Mouse (Mus musculus) lung, embryonic 16.5 days (tissue): Measurements from ENCODE around the gene Cd164l2. TPM values are rescaled to one million over a fixed set of nuclear protein-coding genes. Genes with fewer than 3 reads are reported as not detected.
A peak's percentile ranks its signal among the peaks of the same experiment; 100 is the strongest.

Source experiments
- ATAC-seq: fragments of 200-750 bp; cut with Nextera tagmentation; 2 replicates; pipeline ENCODE4 v1.8.0; 2017; ENCODE audit warnings: low read depth, mild to moderate bottlenecking, moderate library complexity
- H3K27ac ChIP-seq: fragments of 300-500 bp; sonication (generic); 2 replicates; pipeline ENCODE4 v1.5.1; 2014; ENCODE audit warnings: mild to moderate bottlenecking, control low read depth, low read length
- H3K27me3 ChIP-seq: fragments of 300-500 bp; sonication (generic); 2 replicates; pipeline ENCODE4 v1.6.1; 2014; ENCODE audit warnings: low read depth, low read length, mixed read lengths; ENCODE audit not compliant: control insufficient read depth, insufficient read depth
- H3K36me3 ChIP-seq: fragments of 300-500 bp; sonication (generic); 2 replicates; pipeline ENCODE4 v1.6.1; 2014; ENCODE audit warnings: low read length; ENCODE audit not compliant: control insufficient read depth, insufficient read depth
- H3K4me1 ChIP-seq: fragments of 300-500 bp; sonication (generic); replicated peaks from 2 replicates; pipeline ENCODE4 v1.6.1; 2014; ENCODE audit warnings: low read length, mixed read lengths; ENCODE audit not compliant: control insufficient read depth, insufficient read depth
- H3K4me2 ChIP-seq: fragments of 300-500 bp; sonication (generic); 2 replicates; pipeline ENCODE4 v1.6.1; 2014; ENCODE audit warnings: low read depth, low read length, control low read depth
- H3K4me3 ChIP-seq: fragments of 300-500 bp; sonication (generic); 2 replicates; pipeline ENCODE4 v1.5.1; 2014; ENCODE audit warnings: mild to moderate bottlenecking, low read length, control low read depth
- H3K9ac ChIP-seq: fragments of 300-500 bp; sonication (generic); 2 replicates; pipeline ENCODE4 v1.6.1; 2014; ENCODE audit warnings: low read length, control low read depth
- H3K9me3 ChIP-seq: fragments of 300-500 bp; sonication (generic); 2 replicates; pipeline ENCODE4 v1.6.1; 2016; ENCODE audit warnings: low read length; ENCODE audit not compliant: control insufficient read depth
- WGBS: fragments of 180-500 bp; shearing (Covaris S2); extraction: QIAGEN DNeasy Blood & Tissue Kit; methylation state at CpG from one replicate; pipeline ENCODE4 v1.1.7; 2014; 5-methylcytosine and 5-hydroxymethylcytosine counted together
- polyA plus RNA-seq: library from polyadenylated mRNA; unstranded; fragments of >200 nt; fragmentation: Nextera tagmentation; extraction: Ambion mirVana; gene quantifications from 2 replicates; pipeline ENCODE4 v1.2.1, GENCODE M21; 2015

Gene Cd164l2
- polyA plus RNA-seq, 1 experiment from 2014 or later, result 7.7 TPM

DNA sequence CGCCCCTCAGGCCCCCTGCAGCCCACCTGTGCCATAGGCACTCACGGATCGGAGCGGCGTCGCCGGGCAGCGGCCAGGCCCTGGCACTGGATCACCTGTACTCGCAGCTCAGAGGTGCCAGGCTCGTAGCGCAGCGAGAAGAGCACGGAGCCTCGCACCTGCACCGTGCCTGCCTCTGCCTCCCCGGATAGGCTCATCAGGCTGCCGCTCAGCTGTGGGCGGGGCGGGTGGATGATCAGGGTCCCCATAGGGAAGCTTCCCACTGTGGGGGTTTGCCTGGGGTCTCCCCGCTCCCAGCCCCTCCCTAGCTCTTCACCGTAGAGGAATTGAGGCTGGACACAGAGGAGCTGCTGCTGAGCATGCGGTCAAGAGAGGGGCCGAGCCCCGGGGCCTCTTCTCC is 44.9 kb downstream of the Cd164l2 start:
- H3K4me3 ChIP-seq, result peak overlapping the region; percentile 17
- H3K36me3 ChIP-seq, result no peaks in the 10 kb centered on the region
- 16% methylated on average over 24 of the region's 24 CpGs for WGBS
- H3K27ac ChIP-seq, result no peak overlapping the region
- peak overlapping the region; percentile 40 for H3K4me2 ChIP-seq
- H3K27me3 ChIP-seq, result peaks cover 11% of the 10 kb centered on the region
- no peaks in the 10 kb centered on the region for H3K4me1 ChIP-seq
- H3K9me3 ChIP-seq, result no peaks in the 10 kb centered on the region
- ATAC-seq, result peak; percentile 63
- no peak overlapping the region for H3K9ac ChIP-seq

DNA sequence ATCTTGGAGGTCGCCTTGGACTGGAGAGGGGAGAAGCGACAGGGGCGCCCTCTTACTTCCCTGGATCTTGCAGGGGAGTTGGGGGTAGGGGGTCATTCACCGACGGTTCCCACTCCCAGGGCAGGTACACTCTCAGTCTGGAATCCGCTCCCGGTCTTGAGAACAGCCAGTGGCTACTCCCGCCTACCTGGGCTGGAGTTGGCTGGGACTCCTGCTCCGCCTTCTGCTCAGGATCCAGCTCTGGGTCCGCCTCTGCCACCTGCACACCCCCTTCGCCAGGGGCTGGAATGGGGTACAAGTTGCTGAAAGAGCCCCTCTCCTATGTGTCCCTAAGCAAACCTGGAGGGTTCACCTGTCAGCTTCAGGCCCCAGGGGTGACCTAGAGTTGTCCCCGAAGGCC is 45.3 kb downstream of the Cd164l2 start:
- no peak overlapping the region for H3K27ac ChIP-seq
- peak; percentile 67; the same call in 1 of the 2 replicates for ATAC-seq
- peaks cover 7% of the 10 kb centered on the region; the same call in 1 of the 2 replicates for H3K27me3 ChIP-seq
- peak overlapping the region; percentile 40 for H3K4me2 ChIP-seq
- peak overlapping the region; percentile 17; the same call in 1 of the 2 replicates for H3K4me3 ChIP-seq
- no peaks in the 10 kb centered on the region for H3K36me3 ChIP-seq
- WGBS, result 34% methylated on average over 12 of the region's 12 CpGs
- no peak overlapping the region for H3K9ac ChIP-seq
- H3K4me1 ChIP-seq, result no peaks in the 10 kb centered on the region
- H3K9me3 ChIP-seq, result no peaks in the 10 kb centered on the region

DNA sequence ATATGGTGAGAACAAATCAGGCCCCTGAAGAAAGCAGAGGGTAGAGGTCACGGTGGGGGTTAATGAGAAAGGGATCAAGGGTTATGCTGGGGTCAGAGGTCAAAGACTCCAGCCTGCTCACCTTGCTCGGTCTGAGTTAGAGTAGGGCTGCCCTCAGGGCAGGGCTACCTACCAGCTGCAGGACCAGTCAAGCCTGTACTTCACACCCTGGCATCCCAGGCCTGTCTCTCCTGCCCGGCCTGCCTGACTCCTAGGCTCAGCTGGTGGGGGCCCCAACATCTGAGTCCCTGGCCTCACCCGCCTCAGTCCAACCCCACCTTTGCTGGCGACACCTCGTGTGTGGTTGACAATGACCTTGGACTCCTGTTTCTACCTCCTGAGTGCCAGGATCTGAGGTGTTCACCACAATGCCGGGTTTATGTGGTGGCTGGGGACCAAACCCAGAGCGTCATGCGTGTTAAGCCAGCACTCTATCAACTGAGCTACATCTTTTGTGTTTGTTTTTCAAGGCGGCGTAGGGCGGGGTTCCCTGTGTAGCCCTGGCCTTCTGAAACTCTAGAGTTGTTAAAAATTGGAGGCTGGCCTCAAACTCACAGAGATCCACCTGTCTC is 46.0 kb downstream of the Cd164l2 start:
- 72% methylated on average over 12 of the region's 12 CpGs for WGBS
- 0 out of 2 replicates have a peak, but pooled peaks have one; percentile 38 for ATAC-seq
- no peak overlapping the region for H3K4me2 ChIP-seq
- H3K27me3 ChIP-seq, result peaks cover 5% of the 10 kb centered on the region; the same call in 1 of the 2 replicates
- H3K4me1 ChIP-seq, result no peaks in the 10 kb centered on the region
- H3K27ac ChIP-seq, result no peak overlapping the region
- no peak overlapping the region for H3K9ac ChIP-seq
- no peaks in the 10 kb centered on the region for H3K36me3 ChIP-seq
- H3K4me3 ChIP-seq, result no peak overlapping the region
- H3K9me3 ChIP-seq, result no peaks in the 10 kb centered on the region

DNA sequence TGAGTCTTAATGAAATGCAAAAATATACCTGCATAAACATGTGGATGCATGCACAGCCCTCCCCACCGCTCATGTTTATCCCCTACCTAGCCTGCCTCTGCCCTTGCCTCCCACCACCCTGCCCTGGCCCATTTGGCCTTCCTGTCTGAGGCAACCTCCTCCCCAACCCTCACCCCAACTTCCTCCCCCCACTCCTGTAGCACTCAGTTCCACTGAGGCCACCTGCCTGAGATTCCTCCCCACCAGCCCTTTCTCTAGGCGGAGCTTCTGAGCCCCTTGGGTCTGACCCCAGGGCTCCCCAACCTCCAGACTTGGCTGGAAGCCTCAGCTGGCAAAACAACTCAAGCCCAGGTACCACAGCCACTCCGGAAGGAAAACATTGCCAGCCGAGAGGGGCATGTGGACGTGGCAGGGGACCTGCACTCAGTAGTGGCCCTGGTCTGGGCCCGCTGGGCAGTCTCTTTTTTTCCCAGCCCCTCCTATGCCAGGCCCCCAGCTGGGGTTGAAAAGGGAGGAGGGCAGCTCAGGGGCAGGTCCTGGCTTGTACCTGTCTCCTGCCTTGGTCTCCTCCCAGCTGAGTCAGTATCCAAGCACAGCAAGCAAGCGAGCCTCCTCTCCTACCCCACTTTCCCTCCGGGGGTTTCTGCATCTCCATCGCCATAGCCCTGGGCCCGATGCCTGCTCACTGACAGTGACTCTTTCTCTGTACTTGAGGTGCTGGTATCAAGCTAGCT is 49.9 kb downstream of the Cd164l2 start:
- Histone ChIP-seq H3K4me2 (no peak overlapping the region), H3K27me3 (no peaks in the 10 kb centered on the region; the same call in 1 of the 2 replicates), H3K4me3 (no peak overlapping the region), H3K9ac (no peak overlapping the region), H3K27ac (no peak overlapping the region), H3K36me3 (peaks cover 25% of the 10 kb centered on the region), H3K4me1 (no peaks in the 10 kb centered on the region), H3K9me3 (no peaks in the 10 kb centered on the region)
- WGBS, result 49% methylated on average over 10 of the region's 10 CpGs
- no peak for ATAC-seq

DNA sequence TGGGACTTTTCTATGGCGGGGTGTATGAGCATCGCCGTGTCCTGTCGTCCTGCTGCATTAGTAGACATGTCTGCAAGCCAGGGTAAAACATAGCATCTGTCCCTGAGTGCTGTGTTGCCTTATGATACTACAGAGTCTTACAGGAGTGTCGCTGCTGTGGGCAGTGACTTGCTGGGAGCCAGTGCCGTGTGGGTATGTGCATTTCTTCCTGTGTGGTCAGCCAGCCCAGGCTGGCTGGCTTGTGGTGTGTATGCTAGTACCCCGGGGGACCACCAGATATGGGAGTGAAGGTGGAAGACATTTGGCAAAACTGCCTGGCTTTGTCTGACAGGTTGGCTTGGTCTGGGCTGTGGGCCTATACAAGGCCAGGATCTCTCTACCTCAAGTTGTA is 50.4 kb downstream of the Cd164l2 start:
- ATAC-seq, result no peak
- no peaks in the 10 kb centered on the region for H3K27me3 ChIP-seq
- H3K9me3 ChIP-seq, result no peaks in the 10 kb centered on the region
- no peak overlapping the region for H3K4me3 ChIP-seq
- no peak overlapping the region for H3K27ac ChIP-seq
- WGBS, result 57% methylated on average over 7 of the region's 7 CpGs
- H3K36me3 ChIP-seq, result peaks cover 29% of the 10 kb centered on the region
- H3K4me1 ChIP-seq, result no peaks in the 10 kb centered on the region
- no peak overlapping the region for H3K4me2 ChIP-seq
- H3K9ac ChIP-seq, result no peak overlapping the region

DNA sequence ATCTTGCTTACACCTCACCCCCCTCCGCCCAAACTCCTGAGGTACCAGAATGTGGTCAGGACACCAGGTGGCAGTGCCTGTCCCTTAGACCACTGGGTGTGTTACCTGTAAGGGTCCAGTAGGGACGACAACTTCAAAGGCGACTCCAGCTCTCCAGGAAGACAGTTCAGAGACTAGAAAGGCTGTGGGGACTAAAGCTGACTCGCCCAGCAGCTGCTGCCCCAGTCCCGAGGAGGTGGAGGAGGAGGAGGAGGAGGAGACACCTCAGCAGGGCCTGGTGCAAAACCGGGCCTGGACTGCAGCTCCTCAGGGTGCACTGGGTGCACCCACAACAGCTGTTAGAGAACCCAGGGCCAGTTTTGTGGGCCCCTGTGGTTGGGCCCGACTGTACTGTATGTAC is 51.0 kb downstream of the Cd164l2 start, which contains the start of gene Sytl1:
Gene Sytl1 (minus strand): TSS at position 232 of the 400 bp plus-strand sequence.
- H3K36me3 ChIP-seq, result peaks cover 34% of the 10 kb centered on the region
- H3K27ac ChIP-seq, result no peak within 1 kb of the TSS
- no peaks in the 10 kb centered on the region for H3K9me3 ChIP-seq
- no peak for ATAC-seq
- H3K4me1 ChIP-seq, result no peaks in the 10 kb centered on the region
- no peak within 1 kb of the TSS for H3K4me3 ChIP-seq
- WGBS, result 28% methylated on average over 7 of the region's 7 CpGs
- no peak within 1 kb of the TSS for H3K9ac ChIP-seq
- no peaks in the 10 kb centered on the region for H3K27me3 ChIP-seq
- no peak within 1 kb of the TSS for H3K4me2 ChIP-seq

DNA sequence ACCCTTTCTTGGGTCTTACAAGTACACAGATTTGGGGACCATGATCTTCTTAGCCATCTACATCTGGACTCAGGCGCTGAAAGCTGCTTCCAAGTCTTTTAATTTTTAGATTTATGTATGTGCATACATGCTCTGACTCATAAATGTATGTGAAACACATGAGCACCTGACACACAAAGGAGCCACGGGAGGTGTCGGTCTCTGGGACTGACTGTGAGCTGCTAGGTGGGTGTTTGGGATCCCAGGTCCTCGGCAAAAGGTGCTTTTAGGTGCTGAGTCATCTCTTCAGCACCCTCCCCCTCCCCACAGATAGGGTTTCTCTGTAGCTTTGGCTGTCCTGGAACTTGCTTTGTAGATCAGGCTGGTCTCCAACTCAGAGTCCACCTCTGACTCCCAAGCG is 51.8 kb downstream of the Cd164l2 start:
- H3K9ac ChIP-seq, result no peak overlapping the region
- no peaks in the 10 kb centered on the region for H3K4me1 ChIP-seq
- ATAC-seq, result no peak
- no peaks in the 10 kb centered on the region for H3K27me3 ChIP-seq
- no peak overlapping the region for H3K4me2 ChIP-seq
- H3K36me3 ChIP-seq, result peaks cover 42% of the 10 kb centered on the region
- H3K4me3 ChIP-seq, result no peak overlapping the region
- H3K27ac ChIP-seq, result no peak overlapping the region
- no peaks in the 10 kb centered on the region for H3K9me3 ChIP-seq
- WGBS, result 90% methylated on average over 5 of the region's 5 CpGs

DNA sequence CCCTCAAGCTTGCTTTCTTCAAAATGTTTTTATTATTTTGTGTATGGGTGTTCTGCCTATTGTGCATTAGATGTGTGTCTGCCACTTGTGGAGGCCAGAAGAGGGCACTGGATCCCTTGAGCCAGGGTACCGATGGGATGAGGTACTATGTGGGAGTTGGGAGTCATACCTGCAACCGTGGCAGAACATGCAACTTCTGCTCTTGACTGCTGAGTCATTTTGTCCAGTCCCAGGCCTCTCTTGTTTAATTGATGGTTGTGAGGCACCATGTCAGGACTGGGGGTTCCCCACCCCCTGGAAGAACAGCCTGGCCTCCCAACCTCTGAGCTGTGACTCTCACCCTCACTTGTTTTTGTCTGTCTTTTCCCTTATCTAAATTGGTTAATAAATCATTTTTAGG is 52.6 kb downstream of the Cd164l2 start:
- Histone ChIP-seq H3K9me3 (no peaks in the 10 kb centered on the region), H3K4me2 (no peak overlapping the region), H3K4me3 (no peak overlapping the region), H3K27me3 (no peaks in the 10 kb centered on the region), H3K27ac (no peak overlapping the region), H3K4me1 (no peaks in the 10 kb centered on the region), H3K36me3 (peaks cover 45% of the 10 kb centered on the region), H3K9ac (no peak overlapping the region)
- WGBS, result 98% methylated on average over 2 of the region's 2 CpGs
- no peak for ATAC-seq

DNA sequence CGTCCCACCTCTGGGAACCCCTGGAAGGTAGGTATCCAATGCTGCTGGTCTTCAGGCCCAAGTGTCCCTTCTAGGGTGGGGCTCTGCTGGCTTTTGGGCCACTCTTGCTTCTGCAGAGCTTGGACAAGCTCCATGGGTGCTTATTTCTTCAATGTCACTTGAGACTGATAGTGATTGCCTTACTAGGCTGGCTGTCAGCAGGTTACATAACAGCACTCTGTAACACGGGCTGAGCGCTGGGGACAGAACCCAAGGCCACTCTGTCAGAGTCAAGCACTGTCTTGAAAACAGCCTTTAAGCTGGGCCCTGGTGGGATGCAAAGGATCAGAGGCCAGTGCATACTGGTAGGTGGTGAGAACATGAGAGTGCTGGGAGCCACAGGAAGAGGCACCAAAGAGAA is 53.4 kb downstream of the Cd164l2 start:
- H3K36me3 ChIP-seq, result peaks cover 45% of the 10 kb centered on the region
- H3K4me2 ChIP-seq, result no peak overlapping the region
- no peak overlapping the region for H3K27ac ChIP-seq
- no peak overlapping the region for H3K4me3 ChIP-seq
- WGBS, result 96% methylated on average over 3 of the region's 3 CpGs
- H3K9me3 ChIP-seq, result no peaks in the 10 kb centered on the region
- H3K9ac ChIP-seq, result no peak overlapping the region
- H3K27me3 ChIP-seq, result no peaks in the 10 kb centered on the region
- H3K4me1 ChIP-seq, result no peaks in the 10 kb centered on the region
- no peak for ATAC-seq
